Mouse (Mus musculus): Measurements from ENCODE around the gene Fmo4. TPM values are rescaled to one million over a fixed set of nuclear protein-coding genes. Genes with fewer than 3 reads are reported as not detected.

Fmo4 gene
- polyA plus RNA-seq, 1 experiment from 2014 or later, result 0.33 TPM

GRCm38 (mm10) chr1:162840211-162840610, 26.4 kb upstream of the Fmo4 start:
- no peak overlapping the region for H3K27ac ChIP-seq (ENCODE audit: low read depth, low read length)
- H3K36me3 ChIP-seq (ENCODE audit: control insufficient read depth, insufficient read depth, low read length), result no peaks in the 10 kb centered on the region
- H3K9ac ChIP-seq (replicated peaks; ENCODE audit: low read depth, low read length), result no peak overlapping the region
- no peak for ATAC-seq (ENCODE audit: low read depth)
- no peaks in the 10 kb centered on the region for H3K4me1 ChIP-seq (ENCODE audit: control insufficient read depth, insufficient read depth, low read length)
- H3K4me2 ChIP-seq (ENCODE audit: low read depth, low read length), result no peak overlapping the region
- 96% methylated on average over 9 of the region's 9 CpGs for WGBS
- no peaks in the 10 kb centered on the region for H3K27me3 ChIP-seq (ENCODE audit: control insufficient read depth, insufficient read depth, low read length)
- no peak overlapping the region for H3K4me3 ChIP-seq (ENCODE audit: low read depth, low read length)
- H3K9me3 ChIP-seq (ENCODE audit: control insufficient read depth, low read length), result no peaks in the 10 kb centered on the region

GRCm38 (mm10) chr1:162838976-162839375, 25.2 kb upstream of the Fmo4 start:
- no peaks in the 10 kb centered on the region for H3K36me3 ChIP-seq (ENCODE audit: control insufficient read depth, insufficient read depth, low read length)
- no peak overlapping the region for H3K9ac ChIP-seq (replicated peaks; ENCODE audit: low read depth, low read length)
- H3K4me2 ChIP-seq (ENCODE audit: low read depth, low read length), result no peak overlapping the region
- no peak overlapping the region for H3K4me3 ChIP-seq (ENCODE audit: low read depth, low read length)
- 96% methylated on average over 6 of the region's 6 CpGs for WGBS
- no peak overlapping the region for H3K27ac ChIP-seq (ENCODE audit: low read depth, low read length)
- H3K4me1 ChIP-seq (ENCODE audit: control insufficient read depth, insufficient read depth, low read length), result no peaks in the 10 kb centered on the region
- ATAC-seq (ENCODE audit: low read depth), result no peak
- no peaks in the 10 kb centered on the region for H3K27me3 ChIP-seq (ENCODE audit: control insufficient read depth, insufficient read depth, low read length)
- H3K9me3 ChIP-seq (ENCODE audit: control insufficient read depth, low read length), result no peaks in the 10 kb centered on the region

GRCm38 (mm10) chr1:162834342-162834741, 20.6 kb upstream of the Fmo4 start:
- Histone ChIP-seq H3K27me3 (ENCODE audit: control insufficient read depth, insufficient read depth, low read length) (no peaks in the 10 kb centered on the region), H3K9ac (replicated peaks; ENCODE audit: low read depth, low read length) (no peak overlapping the region), H3K36me3 (ENCODE audit: control insufficient read depth, insufficient read depth, low read length) (no peaks in the 10 kb centered on the region), H3K27ac (ENCODE audit: low read depth, low read length) (no peak overlapping the region), H3K4me2 (ENCODE audit: low read depth, low read length) (no peak overlapping the region), H3K9me3 (ENCODE audit: control insufficient read depth, low read length) (no peaks in the 10 kb centered on the region), H3K4me1 (ENCODE audit: control insufficient read depth, insufficient read depth, low read length) (peaks cover 8% of the 10 kb centered on the region; the same call in 1 of the 2 replicates), H3K4me3 (ENCODE audit: low read depth, low read length) (no peak overlapping the region)
- WGBS, result 88% methylated on average over 5 of the region's 5 CpGs
- ATAC-seq (ENCODE audit: low read depth), result no peak

GRCm38 (mm10) chr1:162832574-162832953, 18.8 kb upstream of the Fmo4 start:
- H3K9ac ChIP-seq (replicated peaks; ENCODE audit: low read depth, low read length), result no peak overlapping the region
- no peak overlapping the region for H3K4me3 ChIP-seq (ENCODE audit: low read depth, low read length)
- H3K4me1 ChIP-seq (ENCODE audit: control insufficient read depth, insufficient read depth, low read length), result peaks cover 8% of the 10 kb centered on the region; the same call in 1 of the 2 replicates
- no peaks in the 10 kb centered on the region for H3K36me3 ChIP-seq (ENCODE audit: control insufficient read depth, insufficient read depth, low read length)
- WGBS, result 14% methylated on average over 5 of the region's 5 CpGs
- peak overlapping the region; percentile 31 for H3K4me2 ChIP-seq (ENCODE audit: low read depth, low read length)
- no peak overlapping the region; the same call in 1 of the 2 replicates for H3K27ac ChIP-seq (ENCODE audit: low read depth, low read length)
- ATAC-seq (ENCODE audit: low read depth), result peak; percentile 74
- no peaks in the 10 kb centered on the region for H3K27me3 ChIP-seq (ENCODE audit: control insufficient read depth, insufficient read depth, low read length)
- no peaks in the 10 kb centered on the region for H3K9me3 ChIP-seq (ENCODE audit: control insufficient read depth, low read length)

- Histone ChIP-seq H3K4me2 (ENCODE audit: low read depth, low read length) (peak overlapping the region; percentile 31), H3K4me3 (ENCODE audit: low read depth, low read length) (no peak overlapping the region), H3K36me3 (ENCODE audit: control insufficient read depth, insufficient read depth, low read length) (no peaks in the 10 kb centered on the region), H3K27ac (ENCODE audit: low read depth, low read length) (peak overlapping the region; percentile 58), H3K9ac (replicated peaks; ENCODE audit: low read depth, low read length) (no peak overlapping the region; the same call in 1 of the 2 replicates), H3K27me3 (ENCODE audit: control insufficient read depth, insufficient read depth, low read length) (no peaks in the 10 kb centered on the region), H3K4me1 (ENCODE audit: control insufficient read depth, insufficient read depth, low read length) (peaks cover 8% of the 10 kb centered on the region; the same call in 1 of the 2 replicates), H3K9me3 (ENCODE audit: control insufficient read depth, low read length) (no peaks in the 10 kb centered on the region)
- peak; percentile 98 for ATAC-seq (ENCODE audit: low read depth)
- under 1% methylated on average over 5 of the region's 5 CpGs for whole genome bisulfite sequencing
These were observed 18.2 kb upstream of the Fmo4 start for GRCm38 (mm10) chr1:162831838-162832573.

GRCm38 (mm10) chr1:162819280-162819679, 5.5 kb upstream of the Fmo4 start:
- WGBS, result 94% methylated on average over 5 of the region's 5 CpGs
- Histone ChIP-seq H3K9ac (replicated peaks; ENCODE audit: low read depth, low read length) (no peak overlapping the region), H3K4me1 (ENCODE audit: control insufficient read depth, insufficient read depth, low read length) (no peaks in the 10 kb centered on the region), H3K4me3 (ENCODE audit: low read depth, low read length) (no peak overlapping the region), H3K27me3 (ENCODE audit: control insufficient read depth, insufficient read depth, low read length) (no peaks in the 10 kb centered on the region), H3K9me3 (ENCODE audit: control insufficient read depth, low read length) (no peaks in the 10 kb centered on the region), H3K4me2 (ENCODE audit: low read depth, low read length) (no peak overlapping the region), H3K36me3 (ENCODE audit: control insufficient read depth, insufficient read depth, low read length) (no peaks in the 10 kb centered on the region), H3K27ac (ENCODE audit: low read depth, low read length) (no peak overlapping the region)
- no peak for ATAC-seq (ENCODE audit: low read depth)

- no peak for ATAC-seq (ENCODE audit: low read depth)
- 70% methylated on average over 10 of the region's 10 CpGs for WGBS
- H3K4me2 ChIP-seq (ENCODE audit: low read depth, low read length), result no peak overlapping the region
- H3K9me3 ChIP-seq (ENCODE audit: control insufficient read depth, low read length), result no peaks in the 10 kb centered on the region
- no peak overlapping the region for H3K9ac ChIP-seq (replicated peaks; ENCODE audit: low read depth, low read length)
- H3K4me3 ChIP-seq (ENCODE audit: low read depth, low read length), result no peak overlapping the region
- no peak overlapping the region for H3K27ac ChIP-seq (ENCODE audit: low read depth, low read length)
- no peaks in the 10 kb centered on the region for H3K4me1 ChIP-seq (ENCODE audit: control insufficient read depth, insufficient read depth, low read length)
- no peaks in the 10 kb centered on the region for H3K27me3 ChIP-seq (ENCODE audit: control insufficient read depth, insufficient read depth, low read length)
- no peaks in the 10 kb centered on the region for H3K36me3 ChIP-seq (ENCODE audit: control insufficient read depth, insufficient read depth, low read length)
These were observed 1.8 kb upstream of the Fmo4 start for GRCm38 (mm10) chr1:162815381-162816127.

- ATAC-seq (ENCODE audit: low read depth), result no peak
- H3K27ac ChIP-seq (ENCODE audit: low read depth, low read length), result no peak overlapping the region
- H3K4me3 ChIP-seq (ENCODE audit: low read depth, low read length), result no peak overlapping the region
- H3K9ac ChIP-seq (replicated peaks; ENCODE audit: low read depth, low read length), result no peak overlapping the region
- no peaks in the 10 kb centered on the region for H3K36me3 ChIP-seq (ENCODE audit: control insufficient read depth, insufficient read depth, low read length)
- 80% methylated on average over 4 of the region's 4 CpGs for WGBS
- H3K9me3 ChIP-seq (ENCODE audit: control insufficient read depth, low read length), result no peaks in the 10 kb centered on the region
- H3K4me2 ChIP-seq (ENCODE audit: low read depth, low read length), result no peak overlapping the region
- H3K4me1 ChIP-seq (ENCODE audit: control insufficient read depth, insufficient read depth, low read length), result no peaks in the 10 kb centered on the region
- H3K27me3 ChIP-seq (ENCODE audit: control insufficient read depth, insufficient read depth, low read length), result no peaks in the 10 kb centered on the region
These were observed 1.2 kb upstream of the Fmo4 start for GRCm38 (mm10) chr1:162814932-162815331.

GRCm38 (mm10) chr1:162813143-162813835, 483 bp downstream of the Fmo4 start:
- H3K27ac ChIP-seq (ENCODE audit: low read depth, low read length), result no peak overlapping the region
- 93% methylated on average over 9 of the region's 9 CpGs for WGBS

More at GRCm38 (mm10) chr1:162813143-162813835, 483 bp downstream of the Fmo4 start:
- Histone ChIP-seq H3K27me3 (ENCODE audit: control insufficient read depth, insufficient read depth, low read length) (no peaks in the 10 kb centered on the region), H3K9ac (replicated peaks; ENCODE audit: low read depth, low read length) (no peak overlapping the region), H3K36me3 (ENCODE audit: control insufficient read depth, insufficient read depth, low read length) (no peaks in the 10 kb centered on the region), H3K4me2 (ENCODE audit: low read depth, low read length) (no peak overlapping the region), H3K9me3 (ENCODE audit: control insufficient read depth, low read length) (no peaks in the 10 kb centered on the region), H3K4me3 (ENCODE audit: low read depth, low read length) (no peak overlapping the region), H3K4me1 (ENCODE audit: control insufficient read depth, insufficient read depth, low read length) (no peaks in the 10 kb centered on the region)
- ATAC-seq (ENCODE audit: low read depth), result no peak

Data from neural tube, embryonic 14.5 days (tissue).